Mouse (Mus musculus): ENCODE data around the gene Shisa7. TPM values are rescaled to one million over a fixed set of nuclear protein-coding genes. Genes with fewer than 3 reads are reported as not detected.
"Not testable (repeated sequence)": the region's sequence is repeated elsewhere in the genome, so short reads cannot be mapped to it uniquely, and the experiment has no call there.

The Shisa7 gene
- total RNA-seq (2021), result 100 to 1,000 TPM; 104 to 111 TPM

DNA sequence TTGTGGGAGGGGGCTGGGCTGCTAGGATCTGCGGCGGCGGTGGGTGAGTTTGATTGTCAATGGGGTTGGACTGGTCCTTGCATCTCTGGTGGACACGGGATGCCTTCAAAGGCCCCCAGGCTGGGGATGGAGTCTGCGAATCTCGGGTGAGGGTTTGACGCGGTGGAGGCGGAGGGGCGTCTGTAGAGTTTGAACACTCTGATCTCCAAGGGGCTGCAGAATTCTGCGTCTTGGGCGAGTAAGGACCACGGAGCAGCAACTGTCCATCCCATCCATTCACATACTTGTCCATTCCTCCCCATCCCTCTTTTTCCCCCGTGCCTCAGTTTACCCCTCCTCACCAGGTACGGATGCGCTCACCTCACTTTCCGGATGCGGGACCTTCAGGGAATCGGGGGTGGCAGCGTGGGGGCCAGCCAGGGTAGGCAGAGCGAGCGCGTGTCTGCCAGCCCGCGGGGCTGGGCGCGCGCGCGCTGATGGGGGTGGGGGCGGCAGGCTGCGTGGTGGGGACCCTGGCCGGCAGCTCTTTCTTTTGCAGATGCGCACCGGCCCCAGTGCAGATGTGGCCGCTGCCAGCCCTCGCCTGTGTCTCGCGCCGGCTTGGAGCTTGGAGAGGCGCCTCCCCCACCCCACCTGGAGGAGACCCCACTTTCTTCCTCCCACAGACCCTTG is at the start of gene Shisa7:
Gene Shisa7, minus strand, starts transcription at position 452 of the 672 bp plus-strand sequence.
- peak in 1 of 2 experiments; percentile 74 for DNase-seq (ENCODE audit: extremely low spot score in 1 of 2, low spot score in 2 of 2)

DNA sequence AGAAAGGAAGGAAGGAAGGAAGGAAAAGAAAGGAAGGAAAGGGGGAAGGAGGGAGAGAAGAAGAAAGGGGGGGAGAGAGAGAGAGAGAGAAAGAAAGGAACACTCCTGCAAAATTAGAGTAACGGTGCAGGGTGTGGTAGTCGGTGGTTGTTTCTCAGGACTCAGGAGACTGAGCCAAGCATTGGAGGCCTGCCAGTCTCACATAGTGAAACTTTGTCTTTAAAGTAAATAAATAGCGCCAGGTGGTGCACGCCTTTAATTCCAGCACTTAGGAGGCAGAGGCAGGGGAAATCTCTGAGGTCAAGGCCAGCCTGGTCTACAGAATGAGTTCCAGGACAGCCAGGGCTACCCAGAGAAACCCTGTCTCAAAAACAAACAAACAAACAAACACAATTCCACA is 42.2 kb upstream of the Shisa7 start:
- no peak for DNase-seq (ENCODE audit: extremely low spot score in 1 of 2, low spot score in 2 of 2)
- intact Hi-C loops (cut with DNase I), result no loop called here

More for the DNA sequence above, at the start of gene Shisa7:
- intact Hi-C loops (cut with DNase I), result loop anchor here (5.0 kb wide), 1 partner anchor 73 kb away; the partner anchor contains the start of gene Zfp628

DNA sequence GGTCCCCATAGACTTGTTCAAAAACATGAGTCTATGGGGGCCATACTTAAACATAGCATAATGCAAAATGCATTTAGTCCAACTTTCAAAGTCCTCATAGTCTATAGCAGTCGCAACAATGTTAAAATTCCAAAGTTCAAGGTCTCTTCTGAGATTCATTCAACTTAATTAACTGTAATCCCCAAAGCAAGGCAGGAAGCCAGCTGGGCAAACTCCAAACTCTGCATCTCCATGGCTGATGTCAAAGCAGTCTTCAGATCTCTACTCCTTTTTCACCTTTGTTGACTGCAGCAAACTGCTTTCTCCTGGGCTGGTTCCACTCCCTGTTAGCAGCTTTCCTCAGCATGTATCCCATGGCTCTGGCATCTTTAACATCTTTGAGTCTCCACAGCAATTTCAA is 34.5 kb upstream of the Shisa7 start:
- DNase-seq (ENCODE audit: extremely low spot score in 1 of 2, low spot score in 2 of 2); intact Hi-C loops (cut with DNase I): not testable (repeated sequence)

DNA sequence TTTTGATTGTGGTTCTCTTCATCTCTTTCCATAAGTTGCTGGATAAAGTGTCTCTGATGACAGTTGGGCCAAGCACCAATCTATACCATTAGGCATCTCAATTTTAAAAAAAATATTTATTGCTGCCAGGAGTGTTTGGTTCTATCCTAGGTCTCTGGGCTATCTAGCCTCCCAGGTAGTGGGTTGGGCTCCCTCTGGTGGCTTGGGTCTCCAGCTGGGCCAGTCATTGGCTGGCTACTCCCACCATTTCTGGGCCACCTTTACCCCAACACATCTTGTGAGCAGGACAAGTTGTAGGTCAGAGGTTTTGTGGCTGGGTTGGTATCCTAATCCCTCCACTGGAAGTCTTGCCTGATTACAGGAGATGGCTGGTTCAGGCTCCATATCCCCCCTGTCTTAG is 33.7 kb upstream of the Shisa7 start:
- intact Hi-C loops (cut with DNase I), result no loop called here
- DNase-seq (ENCODE audit: extremely low spot score in 1 of 2, low spot score in 2 of 2), result no peak

DNA sequence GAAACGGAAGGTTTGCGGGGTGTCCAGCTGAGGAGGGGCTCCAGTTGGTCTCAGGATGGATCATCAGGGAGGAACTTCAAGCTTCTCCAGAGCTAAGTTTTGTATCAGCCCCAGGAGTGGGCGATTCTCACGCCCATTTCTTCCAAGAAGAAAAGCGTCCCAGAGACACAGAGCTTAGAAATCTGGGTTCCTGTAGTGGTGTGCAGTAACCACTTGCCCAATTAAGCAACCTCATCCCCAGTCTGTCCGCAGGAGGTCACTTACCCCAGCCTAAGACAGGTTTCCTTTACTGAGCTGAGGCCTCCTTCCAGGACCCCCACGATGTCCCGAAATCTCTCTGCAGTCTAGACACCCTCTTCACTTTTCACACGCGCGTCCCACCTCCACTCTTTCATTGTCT is 32.7 kb upstream of the Shisa7 start:
- intact Hi-C loops (cut with DNase I), result no loop called here

DNA sequence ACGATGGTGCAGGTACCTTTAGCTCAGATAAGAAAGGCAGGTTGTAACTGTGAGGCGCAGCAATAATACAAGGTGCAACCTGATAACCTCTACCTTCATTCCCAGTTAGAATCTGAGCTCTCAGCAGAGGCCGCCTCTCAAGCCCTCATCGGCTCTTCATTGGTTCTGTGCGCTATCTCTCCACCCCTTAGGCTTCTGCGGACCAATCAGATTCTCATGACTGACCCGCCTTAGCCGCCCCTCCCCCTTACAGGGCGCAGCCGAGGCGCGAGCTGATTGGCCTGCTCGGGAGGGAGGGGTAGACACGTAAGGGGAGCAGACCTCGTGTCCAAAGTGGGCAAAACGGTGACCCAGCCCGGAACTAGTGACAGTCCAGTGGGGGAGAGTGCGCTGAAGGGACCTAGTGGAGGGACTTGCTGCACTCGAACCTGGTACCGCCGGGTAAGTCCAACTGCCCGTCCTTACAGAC is 32.3 kb upstream of the Shisa7 start, which contains the start of gene Isoc2a:
Gene Isoc2a, plus strand, starts transcription at position 401 of the 469 bp plus-strand sequence.
- intact Hi-C loops (cut with DNase I), result no loop called here
- DNase-seq (ENCODE audit: extremely low spot score in 1 of 2, low spot score in 2 of 2), result peak; percentile 84 to 92

More for the DNA sequence above, 32.7 kb upstream of the Shisa7 start:
- no peak for DNase-seq (ENCODE audit: extremely low spot score in 1 of 2, low spot score in 2 of 2)

DNA sequence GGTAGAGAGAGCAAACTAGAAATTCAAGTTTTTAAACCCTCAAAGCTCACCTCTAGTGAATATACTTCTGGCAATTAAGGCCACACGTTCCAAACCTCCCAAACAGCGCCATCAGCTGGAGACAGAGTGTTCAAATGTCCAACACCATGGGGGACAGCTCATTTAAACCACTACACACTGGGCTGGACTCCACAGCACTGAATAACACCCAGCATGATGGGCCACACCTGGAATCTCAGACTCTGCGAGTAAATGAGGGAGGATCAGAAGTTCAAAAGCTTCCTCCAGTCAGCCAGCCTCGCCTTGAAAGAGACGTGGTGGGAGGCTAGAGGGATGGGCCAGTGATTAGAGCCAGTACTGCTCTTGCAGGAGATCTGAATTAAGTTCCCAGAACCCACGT is 25.6 kb upstream of the Shisa7 start, which contains the start of gene Isoc2b:
Gene Isoc2b, minus strand, starts transcription at position 126 of the 400 bp plus-strand sequence.
- no peak for DNase-seq (ENCODE audit: extremely low spot score in 1 of 2, low spot score in 2 of 2)
- intact Hi-C loops (cut with DNase I), result no loop called here

DNA sequence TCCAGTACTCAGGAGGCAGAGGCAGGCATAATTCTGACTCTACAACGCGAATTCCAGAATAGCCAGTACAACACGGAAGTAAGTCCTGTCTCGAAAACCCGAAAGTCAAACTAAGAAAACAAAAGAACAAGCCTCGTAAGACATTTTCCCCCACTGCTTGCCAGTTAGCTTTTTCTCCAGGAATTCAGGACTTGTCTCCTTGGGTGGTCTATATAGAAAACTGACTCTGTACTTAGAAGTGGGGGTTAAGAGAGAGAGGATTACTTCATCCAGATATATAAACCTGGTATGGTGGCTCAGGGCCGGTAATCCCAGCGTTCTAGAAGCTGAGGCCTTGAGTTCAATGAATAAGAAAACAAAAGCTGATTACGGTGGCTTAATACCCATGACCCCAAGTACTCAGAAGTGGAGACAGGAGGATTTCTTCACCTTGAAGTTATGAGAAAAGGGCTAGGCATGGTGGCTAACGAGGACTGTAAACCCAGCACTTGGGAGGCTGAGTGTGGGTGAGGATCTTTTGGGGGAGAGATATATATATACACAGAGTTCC is 22.2 kb upstream of the Shisa7 start:
- no peak for DNase-seq (ENCODE audit: extremely low spot score in 1 of 2, low spot score in 2 of 2)
- intact Hi-C loops (cut with DNase I), result loop anchor here (5.0 kb wide), 1 partner anchor 76 kb away; no protein-coding TSS in a partner anchor

DNA sequence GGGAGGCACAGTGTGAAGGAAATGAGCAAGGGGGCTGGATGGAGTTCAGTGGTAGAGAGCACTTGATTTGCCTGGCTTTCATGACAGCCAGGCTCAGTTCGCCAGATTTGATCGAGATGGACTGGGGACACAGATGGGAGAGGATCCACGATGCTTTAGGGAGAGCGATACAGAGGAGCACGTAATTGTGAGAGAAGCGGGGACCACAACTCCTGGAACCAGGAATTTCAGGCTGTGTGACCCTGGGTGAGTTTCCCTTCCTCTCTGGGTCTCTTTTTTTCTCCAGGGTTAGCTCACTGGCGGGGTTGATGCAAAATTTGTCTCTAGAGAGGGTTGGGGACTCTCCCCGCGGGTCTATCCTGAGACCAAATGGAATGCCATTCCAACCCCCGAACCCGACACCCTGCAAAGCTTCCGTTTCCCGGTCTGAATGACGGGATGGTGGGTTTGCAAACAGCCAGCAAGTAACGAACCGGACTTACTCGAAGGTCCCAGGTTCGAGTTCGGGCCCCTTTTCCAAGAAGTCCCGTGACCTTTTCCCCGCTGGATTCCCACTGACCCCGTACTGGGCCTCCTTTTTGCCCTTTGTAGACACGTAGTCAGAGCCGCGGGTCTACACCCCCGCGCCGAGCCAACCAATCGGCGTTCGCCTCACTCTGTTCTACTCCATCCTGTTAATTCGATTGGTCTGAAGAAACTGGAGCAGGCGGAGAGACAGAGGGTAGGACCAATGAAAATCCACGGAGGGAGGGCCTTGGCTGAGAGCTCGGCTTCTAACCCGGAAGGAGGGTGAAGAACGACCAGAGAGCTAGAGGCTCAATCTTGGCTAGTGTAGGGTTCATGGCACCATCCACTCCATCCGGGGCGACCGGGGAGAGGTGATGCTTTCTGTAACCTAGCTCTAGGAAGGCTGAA is 21.3 kb upstream of the Shisa7 start:
- peak; percentile 94 to 97 for DNase-seq (ENCODE audit: extremely low spot score in 1 of 2, low spot score in 2 of 2)
- intact Hi-C loops (cut with DNase I), result loop anchor here (5.0 kb wide), 1 partner anchor 76 kb away; no protein-coding TSS in a partner anchor

DNA sequence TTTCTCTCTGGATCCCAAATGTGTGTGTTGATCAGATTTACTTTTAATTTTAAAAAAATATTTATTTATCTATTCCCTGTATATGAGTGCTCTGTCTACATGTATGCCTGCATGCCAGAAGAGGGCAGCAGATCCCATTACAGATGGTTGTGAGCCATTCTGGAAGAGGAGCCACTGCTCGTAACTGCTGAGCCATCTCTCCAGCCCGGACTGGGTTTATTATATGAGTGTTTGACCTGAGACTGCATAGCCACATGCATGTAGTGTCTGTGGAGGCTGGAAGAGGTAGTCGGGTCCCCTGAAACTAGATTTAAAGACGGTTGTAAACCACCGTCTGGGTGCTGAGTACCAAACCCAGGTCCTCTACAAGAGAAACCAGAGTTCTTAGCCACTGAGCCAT is 20.6 kb upstream of the Shisa7 start:
- intact Hi-C loops (cut with DNase I), result loop anchor here (5.0 kb wide), 1 partner anchor 77 kb away; no protein-coding TSS in a partner anchor
- no peak for DNase-seq (ENCODE audit: extremely low spot score in 1 of 2, low spot score in 2 of 2)

DNA sequence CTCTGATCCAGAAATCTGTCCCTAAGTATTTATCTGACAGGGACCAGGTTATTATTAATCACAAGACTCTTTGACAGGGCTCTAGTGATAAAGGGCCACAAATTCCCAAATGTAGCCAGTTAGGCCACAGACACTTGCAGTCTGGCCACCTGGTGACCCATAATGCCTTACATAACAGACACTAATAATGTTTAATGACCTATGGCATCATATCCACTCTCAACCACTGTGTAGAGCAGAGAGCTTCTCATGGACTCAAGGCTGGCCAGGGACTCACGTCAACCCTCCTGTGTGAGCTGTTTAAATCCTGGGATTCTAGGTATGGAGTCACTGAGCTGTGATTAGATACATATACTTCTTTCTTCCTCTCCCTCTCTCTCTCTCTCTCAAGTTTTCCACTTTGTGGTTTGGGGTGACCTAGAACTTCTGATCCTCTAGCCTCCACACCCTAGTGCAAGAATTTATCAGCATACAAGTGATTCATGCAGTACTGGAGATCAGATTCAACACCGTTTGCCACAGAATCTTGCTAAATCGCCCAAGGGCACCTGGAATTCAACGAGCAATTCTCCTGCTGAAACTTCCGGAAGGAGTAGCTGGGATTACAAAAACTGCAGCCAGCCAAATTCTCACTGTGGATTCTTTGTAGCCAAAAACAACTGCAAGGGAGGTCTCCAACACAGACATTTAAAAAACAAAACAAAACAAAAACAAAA is 19.8 kb upstream of the Shisa7 start:
- no peak for DNase-seq (ENCODE audit: extremely low spot score in 1 of 2, low spot score in 2 of 2)
- intact Hi-C loops (cut with DNase I), result no loop called here

DNA sequence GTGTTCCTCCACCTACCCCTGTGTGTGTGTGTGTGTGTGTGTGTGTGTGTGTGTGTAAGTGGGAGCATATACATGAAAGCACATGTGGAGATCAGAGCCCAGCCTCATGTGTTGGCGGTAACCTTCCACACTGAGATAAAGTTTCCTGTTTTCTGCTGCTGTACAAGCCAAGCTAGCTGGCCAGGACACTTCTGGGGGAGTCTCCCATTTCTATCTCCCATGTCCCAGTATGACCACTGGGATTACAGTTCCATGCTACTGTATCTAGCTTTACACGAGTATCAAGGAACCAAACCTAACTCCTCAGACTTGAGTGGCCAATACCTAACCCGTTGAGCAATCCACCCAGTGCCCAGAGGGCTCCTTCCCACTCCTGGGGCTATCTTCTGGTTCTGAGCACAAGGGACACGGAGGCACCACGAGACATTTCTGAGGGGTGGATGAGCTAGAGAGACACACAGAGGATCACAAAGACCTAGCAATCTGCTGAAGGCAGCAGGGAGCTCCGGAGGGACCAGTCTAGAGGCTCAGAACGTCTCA is 19.1 kb upstream of the Shisa7 start:
- DNase-seq (ENCODE audit: extremely low spot score in 1 of 2, low spot score in 2 of 2), result no peak
- intact Hi-C loops (cut with DNase I), result no loop called here

DNA sequence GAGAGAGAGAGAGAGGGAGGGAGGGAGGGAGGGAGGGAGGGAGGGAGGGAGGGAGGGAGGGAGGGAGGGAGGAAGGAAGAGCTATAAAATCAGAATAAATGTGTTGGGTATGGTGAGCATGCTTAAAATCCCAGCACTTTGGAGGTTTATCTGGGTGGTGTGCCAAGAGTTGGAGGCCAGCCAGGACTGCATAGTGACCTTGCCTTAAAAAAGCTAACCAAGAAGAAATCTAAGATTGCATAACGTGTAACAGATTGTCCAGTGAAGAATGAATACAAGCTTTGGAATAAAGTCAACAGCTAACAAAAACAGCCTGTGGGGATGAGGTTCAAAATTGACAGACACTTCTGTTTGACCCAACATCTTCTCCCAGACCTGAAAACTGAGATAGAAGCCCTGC is 18.5 kb upstream of the Shisa7 start:
- intact Hi-C loops (cut with DNase I), result no loop called here
- DNase-seq (ENCODE audit: extremely low spot score in 1 of 2, low spot score in 2 of 2), result peak in 1 of 2 experiments; percentile 71

DNA sequence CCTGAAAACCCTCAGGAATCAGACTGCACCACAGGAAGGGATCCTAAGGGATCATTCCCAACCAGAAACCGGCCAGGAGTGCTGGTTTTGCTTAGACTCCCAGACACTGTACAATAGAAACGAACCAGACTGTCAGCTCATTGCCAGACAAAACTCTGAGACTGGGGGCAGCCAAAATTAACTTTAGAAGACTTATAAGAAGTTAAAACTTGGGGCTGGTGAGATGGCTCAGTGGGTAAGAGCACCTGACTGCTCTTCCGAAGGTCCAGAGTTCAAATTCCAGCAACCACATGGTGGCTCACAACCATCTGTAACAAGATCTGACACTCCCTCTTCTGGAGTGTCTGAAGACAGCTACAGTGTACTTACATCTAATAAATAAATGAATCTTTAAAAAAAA is 16.4 kb upstream of the Shisa7 start:
- intact Hi-C loops (cut with DNase I); DNase-seq (ENCODE audit: extremely low spot score in 1 of 2, low spot score in 2 of 2): not testable (repeated sequence)

DNA sequence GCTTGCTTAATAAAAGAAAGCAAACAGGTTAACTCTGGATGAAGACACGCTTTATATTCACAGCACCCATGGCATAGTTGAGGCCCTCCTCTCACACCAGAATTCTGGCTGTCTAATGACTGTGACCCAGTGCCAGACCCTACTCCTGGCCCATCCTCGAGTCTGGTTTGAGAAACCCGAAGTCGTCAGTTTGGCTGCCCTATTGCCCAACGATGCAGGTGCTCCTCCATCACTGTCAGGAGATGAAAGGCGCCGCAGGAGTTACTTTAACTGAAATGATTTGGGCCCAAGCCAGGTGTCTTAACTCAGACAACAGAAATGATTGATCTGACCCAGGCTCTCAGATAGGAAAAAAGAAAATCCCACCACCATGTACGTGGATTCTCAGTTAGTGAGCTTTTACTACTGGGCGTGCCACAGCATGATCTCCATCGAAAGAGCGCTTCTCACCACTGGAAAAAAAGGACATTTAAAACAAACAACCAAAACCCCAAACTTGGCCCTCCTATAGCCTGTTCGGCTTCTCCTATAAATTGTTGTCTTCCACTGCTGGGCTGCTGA is 15.0 kb upstream of the Shisa7 start:
- intact Hi-C loops (cut with DNase I), result no loop called here
- no peak for DNase-seq (ENCODE audit: extremely low spot score in 1 of 2, low spot score in 2 of 2)

DNA sequence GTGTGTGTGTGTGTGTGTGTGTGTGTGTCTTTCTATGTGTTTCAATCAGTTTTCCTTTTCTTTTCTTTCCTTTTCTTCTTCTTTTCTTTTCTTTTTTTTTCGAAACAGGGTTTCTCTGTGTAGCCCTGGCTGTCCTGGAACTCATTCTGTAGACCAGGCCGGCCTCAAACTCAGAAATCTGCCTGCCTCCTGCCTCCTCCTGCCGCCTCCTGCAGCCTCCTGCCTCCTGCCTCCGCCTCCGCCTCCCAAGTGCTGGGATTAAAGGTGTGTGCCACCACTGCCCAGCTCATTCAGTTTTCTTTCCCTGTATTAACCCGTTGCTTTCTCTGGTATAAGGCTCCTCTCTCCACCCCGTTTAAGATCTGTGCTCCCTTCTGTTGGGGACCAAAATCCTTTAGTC is 12.8 kb upstream of the Shisa7 start:
- peak in 1 of 2 experiments; percentile 71 for DNase-seq (ENCODE audit: extremely low spot score in 1 of 2, low spot score in 2 of 2)
- intact Hi-C loops (cut with DNase I), result no loop called here

DNA sequence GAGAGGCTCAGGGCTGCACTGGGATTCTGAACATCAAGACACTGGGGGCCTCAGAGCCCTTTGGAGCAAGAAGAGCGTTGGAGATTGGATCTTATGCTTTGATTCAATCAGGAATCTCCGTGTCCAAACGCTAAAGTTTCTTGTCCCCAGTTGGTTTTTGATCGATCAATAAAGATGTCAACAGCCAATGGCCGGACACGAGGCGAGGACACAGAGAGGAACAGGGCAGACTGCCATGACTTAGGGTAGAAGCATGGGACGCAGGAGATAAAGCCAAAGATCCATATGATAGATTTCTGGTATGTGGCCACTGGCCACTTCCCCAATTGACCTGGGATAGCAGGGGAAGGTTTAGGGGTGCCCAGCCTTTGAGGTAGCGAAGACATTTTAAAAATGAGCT is 12.0 kb upstream of the Shisa7 start:
- intact Hi-C loops (cut with DNase I), result no loop called here
- no peak for DNase-seq (ENCODE audit: extremely low spot score in 1 of 2, low spot score in 2 of 2)

DNA sequence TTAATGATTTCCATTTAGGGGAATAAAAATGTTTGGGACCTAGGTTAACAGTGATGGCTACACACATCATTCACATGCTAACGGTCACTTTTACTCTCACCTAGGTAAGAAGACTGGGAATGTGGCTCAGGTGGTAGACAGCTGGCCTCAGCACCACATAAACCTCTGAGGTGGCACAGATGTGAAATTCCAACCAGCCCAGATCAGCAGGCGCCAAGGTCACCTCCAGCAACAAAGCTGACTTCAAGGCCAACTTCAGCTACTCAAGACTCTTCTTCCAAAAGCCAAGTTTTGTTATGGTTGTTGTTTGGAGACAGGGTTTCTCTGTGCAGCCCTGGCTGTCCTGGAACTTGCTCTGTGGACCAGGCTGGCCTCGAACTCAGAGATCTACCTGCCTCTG is 9.1 kb upstream of the Shisa7 start:
- intact Hi-C loops (cut with DNase I), result no loop called here
- no peak for DNase-seq (ENCODE audit: extremely low spot score in 1 of 2, low spot score in 2 of 2)
